Mouse (Mus musculus): ENCODE measurements around the gene Vav2.

The Vav2 gene

GRCm38 (mm10) chr2:27426855-27427457, at the start of gene Vav2:
TSS of gene Vav2 (minus strand) at chr2:27427033.
- DNase-seq (ENCODE audit: low spot score in 2 of 2) = peak in 1 of 2 experiments; percentile 76

- DNase-seq (ENCODE audit: low spot score in 2 of 2) = peak; percentile 81 to 91
Measured at GRCm38 (mm10) chr2:27475495-27476302, 48.9 kb upstream of the Vav2 start.

DNA sequence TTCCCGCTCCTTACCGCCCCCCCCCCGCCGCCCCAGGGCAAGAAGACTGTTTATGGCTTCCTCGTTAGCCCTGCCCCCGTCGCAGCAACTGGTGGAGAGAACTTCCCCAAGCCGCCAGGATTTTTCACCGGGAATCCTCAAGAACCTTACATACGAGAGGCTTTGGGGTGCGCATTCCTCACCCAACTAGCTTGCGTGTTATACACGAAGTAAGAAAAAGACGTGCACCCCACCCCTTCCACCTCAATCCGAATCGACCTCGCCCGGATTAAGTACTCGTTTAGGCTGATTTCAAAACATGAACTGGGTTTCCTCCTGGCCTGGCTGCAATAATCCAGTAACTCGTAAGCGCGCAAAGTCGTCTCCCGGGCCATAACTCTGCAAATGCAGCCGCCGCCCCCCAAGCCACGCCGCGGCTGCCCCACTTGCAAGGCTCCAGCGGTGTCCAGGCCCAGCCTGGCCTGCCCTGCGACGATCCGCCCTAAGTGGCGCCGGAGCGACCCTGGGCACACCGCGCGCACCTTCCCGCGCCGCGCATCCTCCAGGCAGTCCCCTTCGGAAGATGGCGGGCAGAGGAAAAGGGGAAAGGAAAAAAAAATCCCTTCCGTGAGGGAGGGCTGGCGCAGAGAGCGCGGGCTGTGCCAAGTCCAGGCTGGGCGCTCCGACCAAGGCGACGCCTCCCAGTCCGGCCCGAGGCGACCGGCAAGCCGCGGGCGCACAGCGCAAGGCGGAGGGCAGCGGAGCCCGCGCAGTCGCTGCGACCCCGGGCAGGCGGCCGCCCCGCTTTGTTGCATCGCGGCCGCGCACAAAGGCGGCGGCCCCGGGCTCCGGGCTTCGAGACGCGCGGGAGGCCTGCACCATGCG, 48.0 kb upstream of the Vav2 start:
- peak in 1 of 2 experiments; percentile 24 for DNase-seq (ENCODE audit: low spot score in 2 of 2)

- DNase-seq (ENCODE audit: low spot score in 2 of 2) = no peak
Measured at GRCm38 (mm10) chr2:27473911-27474310, 47.1 kb upstream of the Vav2 start.

GRCm38 (mm10) chr2:27473061-27473765, 46.4 kb upstream of the Vav2 start:
- DNase-seq (ENCODE audit: low spot score in 2 of 2) = no peak

DNA sequence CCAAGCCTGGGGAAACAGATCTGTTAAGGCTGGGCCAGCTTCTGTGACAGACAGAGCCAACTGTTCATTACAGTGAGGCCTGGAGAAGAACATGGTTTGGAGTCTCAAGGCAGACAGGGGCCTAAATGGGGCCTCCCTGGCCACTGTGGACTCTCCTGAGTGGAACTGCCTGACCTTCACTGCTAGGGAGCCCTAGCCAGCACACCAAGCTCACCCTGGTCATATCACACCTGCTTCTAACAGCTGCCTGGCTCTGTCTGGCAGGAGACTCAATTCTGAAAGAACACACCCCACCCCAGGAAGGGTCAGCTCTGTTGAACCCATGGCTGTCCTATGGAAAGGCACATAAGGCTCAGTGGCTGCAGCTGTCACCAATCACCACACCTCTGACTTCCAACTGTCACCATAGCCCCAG, 44.3 kb upstream of the Vav2 start:
- DNase-seq (ENCODE audit: low spot score in 2 of 2) = no peak

DNA sequence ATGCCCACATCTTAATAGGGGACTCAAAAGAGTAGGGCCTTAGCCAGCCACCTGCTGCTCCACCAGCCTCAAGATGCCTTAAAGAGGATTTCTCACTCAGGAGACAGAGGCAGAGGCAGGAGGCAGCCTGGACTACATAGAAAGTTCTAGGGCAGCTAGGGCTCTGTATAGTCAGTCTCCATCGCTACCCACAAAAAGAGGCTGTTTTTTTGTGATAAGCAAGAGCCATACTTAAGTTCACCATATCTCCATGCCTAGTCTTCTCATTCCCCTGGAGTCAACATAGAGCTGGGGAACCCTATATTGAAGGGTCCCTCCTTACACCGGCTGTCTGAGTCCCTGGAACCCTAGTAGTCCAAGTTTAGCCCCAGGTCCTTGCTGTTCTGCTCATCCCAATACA, 43.7 kb upstream of the Vav2 start:
- no peak for DNase-seq (ENCODE audit: low spot score in 2 of 2)

GRCm38 (mm10) chr2:27469991-27470355, 43.1 kb upstream of the Vav2 start:
- DNase-seq (ENCODE audit: low spot score in 2 of 2) = no peak

GRCm38 (mm10) chr2:27469292-27469990, 42.6 kb upstream of the Vav2 start:
- no peak for DNase-seq (ENCODE audit: low spot score in 2 of 2)

- no peak for DNase-seq (ENCODE audit: low spot score in 2 of 2)
Measured at GRCm38 (mm10) chr2:27462901-27463300, 36.1 kb upstream of the Vav2 start.

DNA sequence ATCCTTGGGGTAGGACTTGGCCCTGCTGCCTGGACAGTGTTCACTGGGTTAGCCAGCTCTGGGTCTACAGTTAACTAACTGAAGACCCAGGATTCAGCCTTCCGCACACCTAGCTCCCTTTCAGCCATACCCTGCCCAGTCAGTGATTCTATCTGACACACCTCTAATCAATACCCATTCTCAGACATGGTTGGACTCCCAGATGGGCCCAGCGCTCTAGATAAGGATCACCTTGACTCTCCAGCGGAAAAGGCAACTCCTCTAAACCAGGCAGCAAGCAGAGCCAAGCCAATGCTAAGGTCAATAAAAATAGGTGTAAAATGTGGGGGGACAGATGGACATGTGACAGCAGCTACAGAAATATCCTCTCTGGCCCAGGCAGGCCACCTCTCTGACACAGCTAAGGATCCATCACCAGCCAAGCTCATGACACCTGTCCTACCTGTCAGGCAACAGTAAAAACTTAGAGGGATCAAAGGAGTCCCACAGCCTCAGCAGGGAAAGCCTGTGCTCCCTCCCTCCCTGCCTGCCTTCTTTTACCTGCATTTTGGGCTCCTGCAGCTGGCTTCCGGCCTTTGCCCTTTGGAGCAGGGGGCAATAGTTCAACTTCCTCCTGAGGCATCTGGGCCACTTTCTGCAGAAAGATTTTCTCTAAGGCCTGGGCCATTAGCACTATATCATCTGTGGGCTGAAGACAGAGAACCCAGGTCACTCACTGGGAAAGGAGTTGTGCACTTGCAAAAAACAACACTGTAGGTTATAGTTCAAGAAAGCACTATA, 35.2 kb upstream of the Vav2 start:
- DNase-seq (ENCODE audit: low spot score in 2 of 2) = no peak

- DNase-seq (ENCODE audit: low spot score in 2 of 2) = no peak
Measured at GRCm38 (mm10) chr2:27460651-27461050, 33.8 kb upstream of the Vav2 start.

GRCm38 (mm10) chr2:27460163-27460562, 33.3 kb upstream of the Vav2 start:
- DNase-seq (ENCODE audit: low spot score in 2 of 2) = no peak

GRCm38 (mm10) chr2:27459735-27460134, 32.9 kb upstream of the Vav2 start:
- no peak for DNase-seq (ENCODE audit: low spot score in 2 of 2)

- DNase-seq (ENCODE audit: low spot score in 2 of 2) = no peak
Measured at GRCm38 (mm10) chr2:27450226-27450625, 23.4 kb upstream of the Vav2 start.

DNA sequence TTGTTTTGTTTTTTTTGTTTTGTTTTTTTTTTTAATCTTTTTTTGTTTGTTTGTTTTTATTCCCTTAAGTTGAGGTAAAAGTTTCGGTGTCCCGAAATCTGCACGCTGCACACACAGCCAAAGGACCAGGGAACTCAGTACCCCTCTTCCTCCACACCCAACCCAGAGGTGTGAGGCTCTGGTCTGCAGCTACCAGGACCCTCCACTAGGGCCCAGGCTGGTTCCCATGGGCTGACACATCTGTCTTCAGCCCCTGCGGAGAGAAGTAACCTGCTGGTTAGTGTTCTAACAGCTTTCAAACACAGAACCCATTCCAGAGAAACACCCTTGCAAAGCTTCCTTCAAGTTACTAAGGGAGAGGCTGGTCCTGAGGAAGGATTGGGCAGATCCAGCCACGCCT, 20.9 kb upstream of the Vav2 start:
- no peak for DNase-seq (ENCODE audit: low spot score in 2 of 2)

DNA sequence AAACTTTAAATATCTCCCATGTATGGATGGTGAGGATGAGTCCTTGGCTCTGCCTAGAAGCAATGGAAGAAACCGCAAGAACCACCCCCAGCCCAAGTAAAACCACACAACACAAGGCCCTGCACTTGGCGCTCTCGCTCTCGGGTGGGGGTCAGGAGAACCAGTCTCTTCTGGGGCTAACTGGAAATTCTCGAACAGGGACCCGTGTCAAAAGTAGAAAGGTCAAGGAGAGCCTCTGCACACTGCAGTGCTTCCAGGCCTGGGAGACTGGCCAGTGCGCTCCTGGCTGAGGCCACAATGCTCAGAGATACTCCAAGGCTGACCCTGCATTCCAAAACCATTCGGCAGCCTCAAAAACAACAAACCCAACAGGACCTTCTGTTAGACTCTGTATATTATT, 20.0 kb upstream of the Vav2 start:
- DNase-seq (ENCODE audit: low spot score in 2 of 2) = no peak

DNA sequence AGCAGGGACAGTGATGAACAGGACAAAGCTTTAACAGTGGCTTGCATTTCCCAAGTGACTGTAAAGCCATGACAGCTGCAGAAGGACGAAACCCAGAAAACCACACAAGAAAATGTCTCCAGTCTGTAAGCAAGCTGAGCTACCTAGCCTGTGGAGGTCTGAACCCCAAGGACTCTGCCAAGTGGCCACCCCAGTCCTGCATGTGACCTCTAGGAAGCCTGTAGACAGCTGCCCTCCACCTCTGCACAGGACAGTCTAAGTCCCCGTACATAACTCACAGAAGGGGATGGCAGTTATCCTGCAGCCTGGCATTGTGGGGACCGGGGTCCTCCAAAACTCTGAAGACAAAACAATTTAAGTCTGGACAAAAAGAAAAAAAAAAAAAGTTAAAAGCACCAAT, 19.1 kb upstream of the Vav2 start:
- no peak for DNase-seq (ENCODE audit: low spot score in 2 of 2)

GRCm38 (mm10) chr2:27443450-27443708, 16.5 kb upstream of the Vav2 start:
- no peak for DNase-seq (ENCODE audit: low spot score in 2 of 2)

- DNase-seq (ENCODE audit: low spot score in 2 of 2) = no peak
Measured at GRCm38 (mm10) chr2:27442708-27443449, 16.0 kb upstream of the Vav2 start.

Data from left cerebral cortex, adult 9 months (tissue).